Mouse (Mus musculus) cerebellum, postnatal 14 days (tissue): ENCODE results near the gene Eps8l3.
A peak's percentile ranks its signal among the peaks of the same experiment; 100 is the strongest.

Experiments used
- DNase-seq, 2 experiments: peaks; one replicate each; pipeline ENCODE4 v3.0.0; 2021; ENCODE audit warnings: mixed read lengths in 2 of 2

Eps8l3 gene

GRCm38 (mm10) chr3:107877005-107877404, at the start of gene Eps8l3:
Gene Eps8l3 (plus strand): TSS chr3:107877229.
- no peak for DNase-seq

GRCm38 (mm10) chr3:107827873-107828405, 49.1 kb upstream of the Eps8l3 start:
- no peak for DNase-seq

GRCm38 (mm10) chr3:107828518-107828917, 48.5 kb upstream of the Eps8l3 start:
- no peak for DNase-seq

GRCm38 (mm10) chr3:107828997-107829396, 48.0 kb upstream of the Eps8l3 start:
- no peak for DNase-seq

- no peak for DNase-seq
These were observed 47.4 kb upstream of the Eps8l3 start for GRCm38 (mm10) chr3:107829625-107830024.

GRCm38 (mm10) chr3:107831875-107832554, 45.0 kb upstream of the Eps8l3 start:
- no peak for DNase-seq

- DNase-seq: peak in 1 of 2 experiments; percentile 33
These were observed 44.4 kb upstream of the Eps8l3 start for GRCm38 (mm10) chr3:107832645-107833044.

GRCm38 (mm10) chr3:107833370-107833769, 43.7 kb upstream of the Eps8l3 start:
- no peak for DNase-seq

- DNase-seq: no peak
These were observed 43.1 kb upstream of the Eps8l3 start for GRCm38 (mm10) chr3:107833872-107834341.

- no peak for DNase-seq
These were observed 41.7 kb upstream of the Eps8l3 start for GRCm38 (mm10) chr3:107835301-107835700.

GRCm38 (mm10) chr3:107839855-107840254, 37.2 kb upstream of the Eps8l3 start:
- DNase-seq: no peak

- DNase-seq: no peak
These were observed 36.2 kb upstream of the Eps8l3 start for GRCm38 (mm10) chr3:107840855-107841254.

GRCm38 (mm10) chr3:107841370-107841769, 35.7 kb upstream of the Eps8l3 start:
- DNase-seq: no peak

GRCm38 (mm10) chr3:107843406-107843805, 33.6 kb upstream of the Eps8l3 start:
- DNase-seq: no peak

- DNase-seq: peak; percentile 80 to 85
These were observed 33.0 kb upstream of the Eps8l3 start for GRCm38 (mm10) chr3:107844001-107844400.

GRCm38 (mm10) chr3:107844499-107844898, 32.5 kb upstream of the Eps8l3 start:
- DNase-seq: peak in 1 of 2 experiments; percentile 49

GRCm38 (mm10) chr3:107846175-107846574, 30.9 kb upstream of the Eps8l3 start:
- DNase-seq: no peak

GRCm38 (mm10) chr3:107846835-107847234, 30.2 kb upstream of the Eps8l3 start:
- DNase-seq: no peak

GRCm38 (mm10) chr3:107848126-107848525, 28.9 kb upstream of the Eps8l3 start:
- DNase-seq: no peak

- DNase-seq: no peak
These were observed 27.9 kb upstream of the Eps8l3 start for GRCm38 (mm10) chr3:107849000-107849692.

- no peak for DNase-seq
These were observed 27.4 kb upstream of the Eps8l3 start for GRCm38 (mm10) chr3:107849693-107850031.

- DNase-seq: peak; percentile 73 to 83
These were observed 26.5 kb upstream of the Eps8l3 start for GRCm38 (mm10) chr3:107850418-107851031.

GRCm38 (mm10) chr3:107852786-107853185, 24.2 kb upstream of the Eps8l3 start:
- DNase-seq: no peak
